Mouse (Mus musculus) bone marrow, adult 2 months (tissue): ENCODE measurements around the gene Saxo1.

Source experiments
- CTCF ChIP-seq: fragments of 200-500 bp; IDR thresholded peaks from 2 replicates; pipeline ENCODE4 v1.5.1; 2011; ENCODE audit warnings: low read length, control low read depth; ENCODE audit not compliant: control insufficient read depth, insufficient read depth
- POLR2A ChIP-seq: fragments of 200-500 bp; IDR thresholded peaks from 2 replicates; pipeline ENCODE4 v1.6.1; 2011; ENCODE audit warnings: low read depth, mild to moderate bottlenecking, control low read depth, low read length, borderline replicate concordance; ENCODE audit not compliant: control insufficient read depth

DNA sequence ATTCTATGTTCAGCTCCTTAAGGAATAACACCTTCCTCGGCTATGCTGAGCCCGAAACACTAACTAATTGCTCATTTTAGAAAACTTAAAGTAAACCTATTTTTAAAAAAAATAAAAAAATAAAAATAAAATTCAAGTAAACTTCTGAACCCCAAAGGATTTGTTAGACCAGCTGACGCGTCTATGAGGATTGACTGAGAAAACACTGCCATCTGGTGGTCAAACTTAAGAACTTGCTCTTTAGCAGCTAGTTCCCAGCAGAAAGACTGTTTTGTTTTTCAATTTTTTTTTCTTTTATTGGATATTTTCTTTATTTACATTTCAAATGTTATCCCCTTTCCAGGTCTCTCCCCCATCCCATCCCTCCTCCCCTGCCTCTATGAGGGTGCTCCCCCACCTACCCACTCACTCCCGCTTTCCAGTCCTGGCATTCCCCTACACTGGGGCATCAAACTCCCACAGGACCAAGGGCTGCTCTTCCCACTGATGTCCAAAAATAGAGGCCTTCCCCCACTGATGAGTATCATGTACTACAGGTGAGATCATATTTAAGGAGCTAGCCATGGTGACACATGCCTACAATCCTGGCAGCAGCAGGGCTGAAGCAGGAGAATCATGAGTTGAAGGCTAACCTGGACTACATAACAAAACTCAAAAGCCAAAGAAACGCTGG, 3.0 kb downstream of the Saxo1 start:
- TF ChIP-seq POLR2A (no peak), CTCF (peak; percentile 45)
